10 mouse cellular contexts compared by ENCODE assay signal in the genomic region with DNA sequence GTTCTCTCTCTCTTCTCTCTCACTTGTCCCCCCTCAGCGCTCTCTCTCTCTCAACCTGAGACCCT. TPM values are rescaled to one million over a fixed set of nuclear protein-coding genes. Genes with fewer than 3 reads are reported as not detected.
DNase-seq lines count a peak whose midpoint lies in the region; ATAC-seq and TF ChIP-seq lines count a peak whose summit lies in the region.
"Had no signal": no experiment of that assay in that cellular context is flagged by ENCODE, and none has a peak within 500 bp of the region (broad histone marks: within the 10 kb centered on the region; RNA-seq: fewer than 3 reads in every experiment).

A gene (minus strand): TSS at position 39 of the 65 bp plus-strand sequence.

- 0 out of 2 replicates have a peak within 1 kb of the TSS, but pooled peaks have one; percentile 51 for H3K9ac ChIP-seq in liver, adult 2 months (ENCODE audit: low read depth, low read length)
- H3K9ac ChIP-seq in forebrain, postnatal 0 days: peak within 1 kb of the TSS; percentile 46
- H3K9ac ChIP-seq in neural tube, embryonic 15.5 days (replicated peaks): peak within 1 kb of the TSS; percentile 50

- no peaks in the 10 kb centered on the region for H3K4me1 ChIP-seq in liver, adult 2 months (ENCODE audit: control insufficient read depth, insufficient read depth, low read length)
- H3K4me1 ChIP-seq in forebrain, postnatal 0 days (ENCODE audit: insufficient read depth): no peaks in the 10 kb centered on the region
- peaks cover 4% of the 10 kb centered on the region; the same call in 1 of the 2 replicates for H3K4me1 ChIP-seq in limb, embryonic 10.5 days
- no peaks in the 10 kb centered on the region for H3K4me1 ChIP-seq in neural tube, embryonic 15.5 days

- TF ChIP-seq CTCF in liver, adult 2 months (IDR thresholded peaks at IDR 0.05; ENCODE audit: low read depth, low read length): no peak
- no peak for TF ChIP-seq CTCF in forebrain, postnatal 0 days (IDR thresholded peaks at IDR 0.05; ENCODE audit: low read depth)

- H3K79me2 ChIP-seq in liver, adult 2 months (ENCODE audit: control insufficient read depth, insufficient read depth, low read length): no peaks in the 10 kb centered on the region

- no peaks in the 10 kb centered on the region for H3K36me3 ChIP-seq in liver, adult 2 months (ENCODE audit: control insufficient read depth, insufficient read depth, low read length)
- no peaks in the 10 kb centered on the region for H3K36me3 ChIP-seq in forebrain, postnatal 0 days (ENCODE audit: insufficient read depth)
- no peaks in the 10 kb centered on the region for H3K36me3 ChIP-seq in limb, embryonic 10.5 days
- no peaks in the 10 kb centered on the region for H3K36me3 ChIP-seq in neural tube, embryonic 15.5 days

- H3K27ac ChIP-seq in liver, adult 2 months (replicated peaks; ENCODE audit: insufficient read depth, low read depth, low read length): no peak within 1 kb of the TSS
- H3K27ac ChIP-seq in forebrain, postnatal 0 days (ENCODE audit: low read depth, low read length): no peak within 1 kb of the TSS
- H3K27ac ChIP-seq in limb, embryonic 10.5 days: no peak within 1 kb of the TSS
- no peak within 1 kb of the TSS for H3K27ac ChIP-seq in neural tube, embryonic 15.5 days (replicated peaks)

- ATAC-seq in forebrain, postnatal 0 days: no peak
- ATAC-seq in neural tube, embryonic 15.5 days (ENCODE audit: low FRiP score): no peak; the same call in 1 of the 2 replicates
- ATAC-seq: activated CD4-positive, CD25-positive, alpha-beta regulatory T cell, adult 4 months; inflammation-experienced regulatory T-cells, adult 6 months had no signal

- no peaks in the 10 kb centered on the region for H3K9me3 ChIP-seq in forebrain, postnatal 0 days (ENCODE audit: low read length)
- H3K9me3 ChIP-seq in limb, embryonic 10.5 days (replicated peaks): no peaks in the 10 kb centered on the region
- no peaks in the 10 kb centered on the region for H3K9me3 ChIP-seq in neural tube, embryonic 15.5 days (replicated peaks)

- 0% methylated on average over 1 of the region's 1 CpGs for WGBS in liver, adult 2 months
- WGBS in forebrain, postnatal 0 days: 0% methylated on average over 1 of the region's 1 CpGs
- WGBS in limb, embryonic 10.5 days: 20% methylated on average over 1 of the region's 1 CpGs
- WGBS in neural tube, embryonic 15.5 days: 8% methylated on average over 1 of the region's 1 CpGs

- no peaks in the 10 kb centered on the region; the same call in 1 of the 2 replicates for H3K27me3 ChIP-seq in liver, adult 2 months (ENCODE audit: control insufficient read depth, insufficient read depth, low read length)
- 0 out of 2 replicates have a peak, but pooled peaks cover 2% of the 10 kb centered on the region for H3K27me3 ChIP-seq in forebrain, postnatal 0 days (ENCODE audit: insufficient read depth, low read length)
- H3K27me3 ChIP-seq in limb, embryonic 10.5 days (ENCODE audit: low read depth, poor library complexity, severe bottlenecking): peaks cover 92% of the 10 kb centered on the region
- peaks cover 17% of the 10 kb centered on the region; the same call in 1 of the 2 replicates for H3K27me3 ChIP-seq in neural tube, embryonic 15.5 days (replicated peaks)

- TF ChIP-seq POLR2A in liver, adult 2 months (IDR thresholded peaks at IDR 0.05; ENCODE audit: extremely low read depth, insufficient read depth, low read length): no peak

- H3K4me2 ChIP-seq in forebrain, postnatal 0 days (ENCODE audit: low read depth): peak within 1 kb of the TSS; percentile 58
- peak within 1 kb of the TSS; percentile 67 for H3K4me2 ChIP-seq in neural tube, embryonic 15.5 days

- H3K4me3 ChIP-seq in liver, adult 2 months (ENCODE audit: insufficient read depth, low read depth, low read length): peak within 1 kb of the TSS; percentile 57; the same call in 1 of the 2 replicates
- peak within 1 kb of the TSS; percentile 44 for H3K4me3 ChIP-seq in forebrain, postnatal 0 days (ENCODE audit: low read depth, low read length)
- H3K4me3 ChIP-seq in limb, embryonic 10.5 days: peak within 1 kb of the TSS; percentile 52
- peak within 1 kb of the TSS; percentile 47 for H3K4me3 ChIP-seq in neural tube, embryonic 15.5 days (replicated peaks)

- DNase-seq in liver, adult 2 months (ENCODE audit: extremely low read depth, low read depth, low spot score): no peak
- no peak for DNase-seq in liver
- DNase-seq in forebrain, postnatal 0 days: no peak
- DNase-seq in limb, embryonic 10.5 days (ENCODE audit: low spot score): no peak
- no peak for DNase-seq in right cerebral cortex, postnatal 4 days
- DNase-seq in embryo, embryonic 11 days: no peak
- DNase-seq in adrenal gland, adult 8-10 months: no peak

RNA-seq across cellular contexts. Expression of the gene that starts here (rescaled TPM):
- 0.07 TPM in 1 of 2 replicates, not detected in the other for total RNA-seq in liver, adult 2 months (2014; rRNA removed)
- polyA plus RNA-seq in liver, adult 2 months (2012; rRNA removed): not detected in 2 replicates
- 15.3 and 17.5 TPM in 2 replicates for total RNA-seq in forebrain, postnatal 0 days (2014; rRNA removed)
- 2.8 and 3.8 TPM in 2 replicates for polyA plus RNA-seq in forebrain, postnatal 0 days (2015; fragmentation: Nextera tagmentation; extraction: Ambion mirVana)
- polyA plus RNA-seq in limb, embryonic 10.5 days (2016; fragmentation: Nextera tagmentation; extraction: Ambion mirVana): 0.05 TPM in 1 of 2 replicates, not detected in the other
- 3.7 and 4.4 TPM in 2 replicates for polyA plus RNA-seq in neural tube, embryonic 15.5 days (2015; fragmentation: Nextera tagmentation; extraction: Ambion mirVana)
- 1 to 10 TPM; 3.1 to 4.6 (median 4.0) TPM for total RNA-seq in adrenal gland, adult 8-10 months (2022)
- polyA plus RNA-seq: activated CD4-positive, CD25-positive, alpha-beta regulatory T cell, adult 4 months; inflammation-experienced regulatory T-cells, adult 6 months had no signal
